Comparison of ENCODE assay signal across 10 mouse cellular contexts in the genomic region with DNA sequence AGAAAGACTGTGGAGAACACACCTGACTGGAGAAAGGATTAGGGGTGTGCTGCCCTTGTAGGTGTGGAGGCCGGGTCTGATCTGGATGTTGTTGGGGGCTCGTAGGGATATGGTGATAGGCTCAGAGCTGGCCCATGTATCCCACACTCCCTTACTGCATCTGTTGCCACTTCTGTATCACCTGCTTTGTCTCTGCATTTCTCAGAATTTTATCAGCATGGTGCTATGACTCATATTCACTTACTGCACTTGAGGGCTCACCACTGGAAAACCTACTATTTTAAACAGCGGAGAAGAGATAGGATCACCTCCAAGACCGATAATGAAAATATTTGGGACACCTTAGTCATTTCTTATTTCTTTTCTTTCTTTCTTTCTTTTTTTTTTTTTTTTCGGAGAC. TPM values are rescaled to one million over a fixed set of nuclear protein-coding genes. Genes with fewer than 3 reads are reported as not detected.
A peak's percentile ranks its signal among the peaks of the same experiment; 100 is the strongest.
DNase-seq lines count a peak whose midpoint lies in the region; ATAC-seq lines count a peak whose summit lies in the region.
"Had no signal": no experiment of that assay in that cellular context is flagged by ENCODE, and none has a peak within 500 bp of the region (broad histone marks: within the 10 kb centered on the region; RNA-seq: fewer than 3 reads in every experiment).

No protein-coding gene starts in this region.

- WGBS in kidney, embryonic 14.5 days: 84% methylated on average over 5 of the region's 5 CpGs
- 87% methylated on average over 5 of the region's 5 CpGs for WGBS in embryonic facial prominence, embryonic 10.5 days
- WGBS in intestine, embryonic 14.5 days: 93% methylated on average over 5 of the region's 5 CpGs
- 90% methylated on average over 5 of the region's 5 CpGs for WGBS in midbrain, embryonic 13.5 days

- DNase-seq in kidney, adult 18-20 months: no peak
- no peak for DNase-seq in embryonic facial prominence, embryonic 10.5 days (ENCODE audit: low spot score)
- DNase-seq in intestine, embryonic 14.5 days (ENCODE audit: low spot score): no peak
- no peak for DNase-seq in frontal cortex, postnatal 14 days (ENCODE audit: low spot score in 2 of 2)
- no peak for DNase-seq in kidney, adult 8-10 months
- DNase-seq in gastrocnemius, postnatal 25 days: no peak
- DNase-seq: left cerebral cortex, postnatal 4 days had no signal

- H3K9me3 ChIP-seq in kidney, embryonic 14.5 days (ENCODE audit: control insufficient read depth, low read length): no peaks in the 10 kb centered on the region
- H3K9me3 ChIP-seq in embryonic facial prominence, embryonic 10.5 days: no peaks in the 10 kb centered on the region
- no peaks in the 10 kb centered on the region for H3K9me3 ChIP-seq in intestine, embryonic 14.5 days (ENCODE audit: control insufficient read depth, low read length)
- H3K9me3 ChIP-seq in midbrain, embryonic 13.5 days: no peaks in the 10 kb centered on the region
- H3K9me3 ChIP-seq: heart, embryonic 10.5 days had no signal

- H3K27me3 ChIP-seq in kidney, embryonic 14.5 days (ENCODE audit: control insufficient read depth, insufficient read depth, low read length): 0 out of 2 replicates have a peak, but pooled peaks cover 2% of the 10 kb centered on the region
- H3K27me3 ChIP-seq in embryonic facial prominence, embryonic 10.5 days (replicated peaks; ENCODE audit: low read depth, poor library complexity, severe bottlenecking): peaks cover 15% of the 10 kb centered on the region; the same call in 1 of the 2 replicates
- 0 out of 2 replicates have a peak, but pooled peaks cover 4% of the 10 kb centered on the region for H3K27me3 ChIP-seq in intestine, embryonic 14.5 days (replicated peaks; ENCODE audit: control insufficient read depth, insufficient read depth, low read length)
- 0 out of 2 replicates have a peak, but pooled peaks cover 5% of the 10 kb centered on the region for H3K27me3 ChIP-seq in midbrain, embryonic 13.5 days

- H3K4me2 ChIP-seq in kidney, embryonic 14.5 days (replicated peaks; ENCODE audit: low read depth, low read length): peak overlapping the region; percentile 47
- H3K4me2 ChIP-seq in intestine, embryonic 14.5 days (ENCODE audit: low read length): peak overlapping the region; percentile 82
- H3K4me2 ChIP-seq in midbrain, embryonic 13.5 days (replicated peaks): peak overlapping the region; percentile 62

- peaks cover 11% of the 10 kb centered on the region; the same call in 1 of the 2 replicates for H3K4me1 ChIP-seq in kidney, embryonic 14.5 days (ENCODE audit: control insufficient read depth, insufficient read depth, low read length)
- peaks cover 9% of the 10 kb centered on the region; the same call in 1 of the 2 replicates for H3K4me1 ChIP-seq in embryonic facial prominence, embryonic 10.5 days
- H3K4me1 ChIP-seq in intestine, embryonic 14.5 days (replicated peaks; ENCODE audit: control insufficient read depth, insufficient read depth, low read length): peaks cover 5% of the 10 kb centered on the region; the same call in 1 of the 2 replicates
- H3K4me1 ChIP-seq in midbrain, embryonic 13.5 days (replicated peaks): 0 out of 2 replicates have a peak, but pooled peaks cover 3% of the 10 kb centered on the region

- H3K27ac ChIP-seq in kidney, embryonic 14.5 days (ENCODE audit: low read depth, low read length): no peak overlapping the region
- H3K27ac ChIP-seq in embryonic facial prominence, embryonic 10.5 days (replicated peaks): no peak overlapping the region
- no peak overlapping the region for H3K27ac ChIP-seq in intestine, embryonic 14.5 days (ENCODE audit: low read depth)
- no peak overlapping the region for H3K27ac ChIP-seq in midbrain, embryonic 13.5 days

- H3K36me3 ChIP-seq in kidney, embryonic 14.5 days (ENCODE audit: control insufficient read depth, insufficient read depth, low read length): no peaks in the 10 kb centered on the region
- H3K36me3 ChIP-seq in embryonic facial prominence, embryonic 10.5 days (replicated peaks): no peaks in the 10 kb centered on the region
- H3K36me3 ChIP-seq in intestine, embryonic 14.5 days (ENCODE audit: control insufficient read depth, insufficient read depth, low read length): no peaks in the 10 kb centered on the region
- H3K36me3 ChIP-seq in midbrain, embryonic 13.5 days: no peaks in the 10 kb centered on the region
- H3K36me3 ChIP-seq: heart, embryonic 10.5 days had no signal

- H3K4me3 ChIP-seq in kidney, embryonic 14.5 days (ENCODE audit: low read length): no peak overlapping the region
- H3K4me3 ChIP-seq in embryonic facial prominence, embryonic 10.5 days: peak overlapping the region; percentile 70
- 0 out of 2 replicates have a peak overlapping the region, but pooled peaks have one; percentile 68 for H3K4me3 ChIP-seq in intestine, embryonic 14.5 days (ENCODE audit: low read depth, low read length)
- no peak overlapping the region for H3K4me3 ChIP-seq in midbrain, embryonic 13.5 days (replicated peaks)

- H3K9ac ChIP-seq in kidney, embryonic 14.5 days (ENCODE audit: low read depth, low read length): no peak overlapping the region
- no peak overlapping the region for H3K9ac ChIP-seq in intestine, embryonic 14.5 days (ENCODE audit: low read length)
- no peak overlapping the region for H3K9ac ChIP-seq in midbrain, embryonic 13.5 days (replicated peaks)

- no peak for ATAC-seq in kidney, embryonic 14.5 days (ENCODE audit: low FRiP score, low TSS enrichment)
- no peak for ATAC-seq in intestine, embryonic 14.5 days (replicated peaks; ENCODE audit: low FRiP score, low TSS enrichment, low read depth)
- no peak for ATAC-seq in midbrain, embryonic 13.5 days

RNA-seq across cellular contexts. Expression of gene Rd3, which starts 11.9 kb away (rescaled TPM):
- 0.20 and 0.27 TPM in 2 replicates for polyA plus RNA-seq in kidney, embryonic 14.5 days (2014; fragmentation: Nextera tagmentation; extraction: Ambion mirVana)
- polyA plus RNA-seq in embryonic facial prominence, embryonic 10.5 days (2016; fragmentation: Nextera tagmentation; extraction: Ambion mirVana): 0.75 and 1.7 TPM in 2 replicates
- polyA plus RNA-seq in intestine, embryonic 14.5 days (2014; fragmentation: Nextera tagmentation; extraction: Ambion mirVana): 0.30 and 0.31 TPM in 2 replicates
- 1.8 and 3.1 TPM in 2 replicates for polyA plus RNA-seq in midbrain, embryonic 13.5 days (2015; fragmentation: Nextera tagmentation; extraction: Ambion mirVana)
- total RNA-seq in gastrocnemius, postnatal 25 days (2021): under 1 TPM in 1 of 2 experiments, not detected in 1; 0.15 TPM

Comparison
In these comparisons a context has a peak if more than half of its experiments do, and no peak if none do; other contexts are left out.
1. H3K4me3 ChIP-seq: peak in embryonic facial prominence, embryonic 10.5 days (single experiment) and intestine, embryonic 14.5 days (single experiment); none in kidney, embryonic 14.5 days (single experiment) and midbrain, embryonic 13.5 days (single experiment).
2. Peak in every context shown above with its lines, with median percentiles within 50 percentile points of each other: H3K4me2 ChIP-seq.